Mouse (Mus musculus) ES-E14 (cell line): ENCODE measurements around the gene Rnf216.

Source experiments
- HCFC1 ChIP-seq: IDR thresholded peaks from 2 replicates; pipeline ENCODE4 v1.6.1; 2012; ENCODE audit warnings: low read length, inconsistent platforms, borderline replicate concordance; ENCODE audit not compliant: insufficient read depth
- MAFK ChIP-seq: IDR thresholded peaks from 2 replicates; pipeline ENCODE4 v1.6.1; 2014; ENCODE audit warnings: mild to moderate bottlenecking, low read depth, low read length, inconsistent platforms; ENCODE audit not compliant: insufficient read depth
- ZC3H11A ChIP-seq: IDR thresholded peaks from 2 replicates; pipeline ENCODE4 v1.6.1; 2012; ENCODE audit warnings: low read depth, mild to moderate bottlenecking, inconsistent platforms, low read length, borderline replicate concordance
- ZNF384 ChIP-seq: IDR thresholded peaks from 2 replicates; pipeline ENCODE4 v1.6.1; 2012; ENCODE audit warnings: low read depth, low read length, inconsistent platforms

DNA sequence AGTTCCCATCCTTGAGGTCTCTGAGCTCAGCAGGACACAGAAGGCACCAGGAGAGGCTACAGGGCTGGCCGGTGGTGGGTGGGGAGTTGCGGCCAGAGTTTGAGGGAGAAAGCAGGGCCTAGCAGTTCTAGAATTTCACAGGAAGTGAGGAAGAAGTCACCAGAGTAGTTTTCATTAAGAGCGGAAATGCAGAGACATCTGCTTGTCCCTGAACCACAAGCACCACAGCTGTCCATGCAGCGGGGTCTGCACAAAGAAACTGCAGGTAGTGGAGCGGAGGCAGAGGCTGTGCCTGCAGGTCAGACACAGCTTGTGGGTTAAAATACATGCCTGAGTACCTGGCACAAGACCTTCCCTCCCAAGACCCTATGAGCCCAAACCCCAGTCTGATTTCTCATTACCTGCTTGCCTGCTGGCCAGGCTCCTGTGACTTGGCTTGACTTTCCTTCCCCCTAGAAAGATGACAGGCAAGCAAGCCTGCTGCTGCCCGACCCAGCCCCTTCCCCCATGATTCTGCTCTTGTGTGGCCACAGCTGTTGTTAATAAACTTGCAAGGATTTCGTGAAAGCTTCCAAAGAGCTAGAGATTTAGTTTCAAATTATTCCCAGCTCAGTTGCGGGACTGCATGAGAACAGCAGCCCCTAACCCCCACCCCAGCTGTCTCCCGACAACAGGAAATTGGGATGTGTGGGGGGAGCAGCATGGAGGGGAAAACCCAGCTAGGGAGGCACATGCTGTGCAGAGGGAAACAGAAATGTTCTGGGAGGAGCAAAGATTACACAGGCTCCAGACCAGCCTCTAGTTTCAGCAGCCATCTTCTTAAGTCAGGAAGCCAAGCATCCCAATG, 111.9 kb downstream of the Rnf216 start:
- TF ChIP-seq HCFC1 (no peak), ZC3H11A (no peak), ZNF384 (no peak), MAFK (no peak)
